Mouse (Mus musculus) urinary bladder, postnatal 10 days (tissue): ENCODE results near the gene Rnf216.

Experiments used
- DNase-seq: peaks from one replicate; pipeline ENCODE4 v3.0.0; 2022; ENCODE audit warnings: low spot score

Gene Rnf216

DNA sequence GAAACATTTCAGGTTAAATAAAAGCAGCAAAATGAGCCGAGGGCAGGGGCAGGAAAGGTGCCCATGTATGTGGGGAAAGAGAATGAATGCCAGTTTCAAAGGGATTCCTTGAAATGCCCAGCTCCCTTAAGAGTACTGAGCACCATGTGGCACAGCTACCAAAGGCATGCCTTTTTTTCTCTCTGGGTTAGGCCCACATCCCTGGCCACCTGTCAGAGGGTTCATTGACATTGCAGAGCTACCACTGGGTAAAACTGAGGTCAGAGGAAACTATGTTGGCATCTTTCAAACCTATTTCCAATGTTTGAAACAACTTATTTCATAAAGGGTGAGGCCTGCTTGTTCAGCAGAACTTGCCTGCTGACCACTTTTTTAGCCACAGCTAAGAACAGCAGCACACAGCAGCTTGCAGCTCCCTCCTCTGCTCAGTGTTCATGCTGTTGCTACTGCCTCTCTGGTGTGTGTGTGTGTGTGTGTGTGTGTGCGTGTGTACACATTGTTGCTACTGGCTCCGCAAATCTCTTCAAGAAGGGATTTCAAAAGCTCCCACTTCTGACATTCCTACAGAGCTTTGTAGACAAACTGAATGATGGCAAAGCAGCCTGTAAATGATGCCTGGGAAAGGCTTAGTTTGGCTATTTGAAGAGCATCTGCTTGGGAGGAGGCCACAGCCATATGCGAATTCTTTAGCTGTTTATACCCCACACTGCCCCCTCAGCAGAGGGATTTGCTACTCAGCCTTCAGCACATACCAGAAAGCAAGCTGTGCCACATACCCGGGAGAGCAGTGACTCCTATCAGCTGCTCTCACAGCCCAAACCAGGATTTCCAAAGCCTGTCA is 59.4 kb downstream of the Rnf216 start:
- DNase-seq = no peak

DNA sequence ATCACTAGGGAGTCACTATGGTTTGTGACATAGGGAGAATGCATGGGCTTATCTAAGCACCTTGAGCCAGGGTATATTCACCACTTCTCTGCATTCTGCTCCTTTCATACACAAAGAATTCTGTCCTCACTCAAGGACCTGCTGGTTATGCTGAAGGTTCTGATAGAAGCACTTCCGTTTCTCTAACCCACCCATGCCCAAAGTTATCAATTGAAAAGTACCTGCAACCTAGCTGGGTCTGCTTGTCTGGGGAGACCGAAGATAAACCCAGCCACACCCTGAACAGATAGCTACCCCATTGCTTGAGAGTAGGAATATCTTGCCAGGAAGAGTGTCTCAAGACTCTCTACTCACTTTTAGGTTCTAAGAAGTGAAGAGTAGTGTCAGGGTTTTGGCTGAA is 60.1 kb downstream of the Rnf216 start:
- DNase-seq = no peak

DNA sequence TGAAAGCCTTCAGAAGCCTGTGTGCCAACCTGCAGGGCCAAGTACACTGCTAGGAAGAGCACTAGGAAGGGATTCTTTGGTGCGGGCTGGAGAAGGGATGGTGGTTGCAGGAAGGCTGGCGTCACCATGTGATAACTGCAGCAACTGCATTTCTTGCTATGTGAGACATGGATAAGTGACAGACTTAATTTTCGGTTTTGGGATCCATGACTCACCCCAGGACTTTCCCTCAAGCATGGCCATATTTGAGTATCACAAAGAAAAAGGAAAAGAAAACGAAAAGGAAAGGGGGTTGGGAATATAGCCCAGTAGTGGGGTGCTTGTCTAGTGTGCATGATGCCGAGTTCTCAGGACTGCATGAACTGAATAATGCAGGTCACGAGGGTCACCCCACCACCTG is 60.9 kb downstream of the Rnf216 start:
- no peak for DNase-seq

DNA sequence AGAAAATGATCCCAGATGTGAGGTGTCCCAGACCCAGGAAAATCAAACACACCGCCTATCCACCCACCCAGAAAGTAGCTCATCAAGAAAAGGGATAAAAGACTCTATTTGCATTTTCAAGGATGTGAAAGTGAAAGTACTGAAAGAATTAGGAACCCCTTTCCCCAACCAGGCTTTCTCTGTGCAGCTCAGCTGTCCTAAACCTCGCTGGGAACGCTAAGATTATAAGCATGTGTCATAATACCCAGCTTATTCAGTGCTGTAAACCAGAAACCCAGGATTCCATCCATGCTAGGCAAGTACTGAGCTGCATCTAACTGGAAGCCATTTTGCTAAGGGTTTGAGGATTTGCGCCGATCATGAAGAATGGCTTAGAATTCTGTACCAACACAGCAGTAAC is 62.5 kb downstream of the Rnf216 start:
- no peak for DNase-seq

DNA sequence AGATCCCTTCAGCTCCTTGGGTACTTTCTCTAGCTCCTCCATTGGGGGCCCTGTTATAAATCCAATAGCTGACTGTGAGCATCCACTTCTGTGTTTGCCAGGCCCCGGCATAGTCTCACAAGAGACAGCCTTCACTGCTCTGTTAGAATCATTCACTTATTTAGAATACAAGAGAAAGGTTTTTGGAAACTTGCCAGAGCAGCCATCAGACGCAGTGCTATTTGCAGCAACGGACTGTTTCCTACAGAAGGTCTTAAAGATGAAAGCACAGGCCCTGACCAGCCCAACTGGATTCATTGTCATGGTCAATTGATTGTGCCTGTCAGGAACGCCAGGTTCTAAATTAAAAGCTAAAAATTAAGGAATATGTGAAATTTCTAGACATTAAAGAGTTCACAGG is 63.0 kb downstream of the Rnf216 start:
- no peak for DNase-seq

DNA sequence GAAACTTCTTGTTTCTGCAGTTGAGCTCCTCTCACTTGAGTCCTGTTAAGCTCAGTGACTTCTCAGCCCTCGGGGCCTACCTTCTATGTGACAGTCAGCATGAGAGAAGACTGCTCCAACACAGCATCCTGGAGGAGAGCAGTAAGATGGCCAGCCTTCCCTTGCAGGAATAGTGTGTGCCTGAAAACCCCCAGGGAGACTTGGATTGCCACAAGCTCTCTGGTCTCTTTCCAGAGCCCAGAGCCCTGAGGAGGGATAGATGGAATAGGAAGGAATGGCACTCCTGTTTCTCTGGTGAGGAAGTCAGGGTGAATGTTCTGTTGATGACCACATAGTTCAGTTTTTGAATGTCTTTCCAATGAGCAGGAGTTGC is 63.8 kb downstream of the Rnf216 start:
- no peak for DNase-seq

DNA sequence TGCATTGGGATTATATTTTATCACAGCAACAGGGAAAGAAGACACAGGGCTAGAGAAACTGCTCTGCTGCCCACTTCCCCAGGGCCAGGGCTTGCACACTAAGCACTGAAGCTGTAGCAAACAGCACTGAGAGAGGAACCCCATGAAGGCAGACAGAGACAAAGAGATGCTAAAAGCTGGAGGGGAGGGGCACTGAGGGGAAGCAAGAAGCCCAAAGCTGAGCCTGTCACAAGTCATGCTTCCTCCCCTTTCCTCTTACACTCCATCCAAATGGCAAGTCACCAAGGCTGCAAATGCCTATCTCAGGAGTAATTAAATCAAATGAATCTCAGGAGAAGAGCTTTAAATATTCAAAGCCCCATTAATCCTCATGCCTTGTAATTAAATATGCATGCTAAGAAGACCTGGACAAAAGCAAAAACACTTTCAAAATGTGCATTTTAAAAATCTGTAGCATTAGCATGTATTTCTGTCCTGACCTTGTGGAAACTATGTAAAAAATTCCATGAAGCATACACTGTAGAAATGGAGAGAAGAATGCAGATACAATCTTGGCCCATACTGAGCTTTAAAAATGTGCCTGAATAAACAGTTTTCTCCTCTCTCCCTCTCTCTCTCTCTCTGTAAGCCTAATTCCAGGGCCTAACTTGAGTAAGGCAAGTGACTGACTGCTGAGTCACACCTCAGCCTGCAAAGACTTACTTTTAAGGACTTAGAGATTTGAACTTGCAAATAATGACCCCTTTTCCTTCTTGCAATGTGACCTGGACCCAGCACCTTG is 64.4 kb downstream of the Rnf216 start:
- DNase-seq = no peak

DNA sequence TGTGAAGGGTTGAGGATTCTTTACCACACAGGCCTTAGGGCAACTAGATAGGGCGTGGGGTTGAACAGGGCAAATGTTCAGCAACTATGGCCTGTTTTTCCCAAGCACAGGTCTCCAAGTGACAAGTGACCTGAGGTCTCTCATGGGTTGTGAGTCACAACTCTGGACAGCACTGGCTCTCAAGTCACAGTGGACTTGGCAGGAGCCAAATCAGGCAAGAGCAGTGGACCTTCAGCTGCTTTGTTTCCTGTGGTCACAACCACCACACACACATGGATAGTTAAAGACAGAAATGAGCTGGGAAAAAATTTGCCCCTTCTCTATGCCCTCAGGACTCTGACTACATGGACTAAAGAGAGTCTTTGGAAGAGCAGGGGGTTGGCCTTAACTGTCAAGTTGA is 65.2 kb downstream of the Rnf216 start:
- no peak for DNase-seq

DNA sequence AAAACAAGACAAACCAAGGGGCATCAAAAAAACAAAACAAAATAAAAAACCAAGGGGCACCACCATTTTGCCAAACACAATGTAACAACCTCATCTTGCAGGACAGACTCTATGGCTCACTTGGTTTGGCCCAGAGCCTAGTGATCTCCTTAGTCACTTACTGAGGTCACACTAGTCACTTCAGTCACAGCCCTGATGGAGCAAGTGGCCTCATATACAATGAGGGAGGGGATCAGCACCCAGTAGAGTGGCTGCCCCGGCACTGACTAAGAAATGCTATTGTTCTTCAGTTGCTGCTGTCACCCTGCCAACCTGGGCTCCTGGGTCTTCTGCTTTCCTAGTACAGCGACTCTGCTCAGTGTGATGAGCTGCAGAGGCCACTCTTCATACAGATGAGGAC is 68.9 kb downstream of the Rnf216 start:
- DNase-seq = no peak

DNA sequence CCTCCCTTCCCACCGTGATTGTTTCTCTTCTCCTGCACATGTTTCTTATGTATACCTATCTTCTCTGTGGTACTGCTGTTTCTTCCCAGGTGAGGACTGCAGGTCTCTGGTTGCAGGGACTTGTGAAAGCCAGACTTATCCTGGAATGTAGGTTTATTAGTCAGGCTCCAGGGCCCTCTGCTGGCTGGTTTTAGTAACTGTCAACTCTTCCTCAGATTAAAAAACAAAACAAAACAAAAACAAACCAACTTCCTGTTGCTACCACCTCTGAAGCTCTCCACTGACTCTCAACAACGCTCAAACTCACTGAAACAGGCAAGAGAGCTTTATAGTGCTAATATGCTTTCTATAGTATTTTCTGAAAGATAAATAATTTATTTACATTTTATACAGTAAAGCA is 69.5 kb downstream of the Rnf216 start:
- no peak for DNase-seq

DNA sequence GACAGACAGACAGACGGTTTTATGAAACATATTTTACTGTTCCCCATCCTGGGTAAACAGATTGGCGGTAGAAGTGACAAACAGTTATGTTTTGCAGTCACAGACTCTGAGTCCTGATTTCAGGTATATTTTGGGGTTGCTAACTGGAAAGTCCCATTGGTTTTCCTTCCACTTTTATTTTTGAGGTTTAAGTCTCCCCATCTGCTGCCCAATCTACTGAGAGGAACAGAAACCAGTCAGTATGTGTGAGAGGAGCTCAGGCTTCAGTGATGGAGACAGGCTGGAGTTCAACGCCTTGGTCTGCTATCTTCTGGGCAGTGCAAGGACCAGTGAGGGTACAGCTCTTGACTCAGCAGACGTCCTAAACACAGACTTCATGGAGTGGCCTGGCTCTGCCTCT is 74.0 kb downstream of the Rnf216 start:
- no peak for DNase-seq

DNA sequence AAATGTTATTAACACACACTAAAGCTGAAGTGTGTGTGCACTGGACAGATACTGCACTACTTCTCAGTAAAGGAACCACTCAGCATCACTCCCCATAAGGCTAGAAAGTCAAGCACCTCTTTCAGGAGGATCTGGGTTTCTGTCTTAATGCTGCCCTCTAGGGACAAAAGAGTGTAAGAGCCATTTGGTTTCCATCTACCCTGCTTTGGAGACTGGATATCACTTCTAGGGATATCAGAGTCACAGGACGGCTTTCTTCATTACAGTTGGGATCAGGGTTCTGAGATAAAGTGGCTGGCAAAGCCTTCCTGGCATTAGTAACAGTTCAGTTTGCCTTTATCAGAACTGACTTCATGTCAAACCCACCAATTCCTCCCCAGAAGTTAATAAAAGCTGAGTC is 75.6 kb downstream of the Rnf216 start:
- no peak for DNase-seq

DNA sequence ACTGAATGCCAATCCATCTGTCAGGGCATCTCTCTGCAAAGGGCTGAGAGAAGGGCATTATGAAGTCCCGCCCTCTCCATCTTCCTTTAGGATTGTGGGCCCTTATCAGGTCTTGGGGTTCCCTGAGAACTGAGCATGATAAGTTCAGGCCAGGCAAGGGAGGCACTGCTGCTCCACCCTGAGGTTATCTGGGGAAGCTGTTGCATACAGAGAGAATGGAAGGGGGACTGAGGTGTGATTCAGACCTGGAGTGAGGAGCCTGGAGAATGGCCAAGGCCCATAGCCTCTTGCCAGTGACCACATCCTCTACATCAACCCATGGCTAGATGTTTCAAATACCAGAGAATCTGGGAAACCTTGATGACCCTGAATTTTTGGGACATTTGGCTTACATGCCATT is 76.7 kb downstream of the Rnf216 start:
- DNase-seq = no peak

DNA sequence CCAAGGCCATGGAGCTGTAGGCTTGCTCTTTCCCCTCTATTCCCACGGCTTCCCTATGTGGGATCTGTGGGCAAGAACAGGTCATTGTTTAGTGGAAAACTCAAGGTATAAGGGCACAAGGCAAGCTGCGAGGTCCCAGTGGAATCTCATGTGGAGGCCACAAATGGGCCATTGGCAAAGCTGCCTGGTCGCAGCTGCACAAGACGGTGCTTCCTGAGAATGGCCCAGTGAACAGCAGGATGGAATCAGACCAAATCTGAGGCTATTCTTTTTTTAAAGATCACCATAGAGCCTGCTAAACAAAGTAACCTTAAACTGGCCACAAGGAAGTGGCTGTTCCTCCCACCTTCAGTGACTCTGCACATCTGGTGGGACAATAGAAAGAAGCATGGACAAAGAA is 77.5 kb downstream of the Rnf216 start:
- DNase-seq = no peak

DNA sequence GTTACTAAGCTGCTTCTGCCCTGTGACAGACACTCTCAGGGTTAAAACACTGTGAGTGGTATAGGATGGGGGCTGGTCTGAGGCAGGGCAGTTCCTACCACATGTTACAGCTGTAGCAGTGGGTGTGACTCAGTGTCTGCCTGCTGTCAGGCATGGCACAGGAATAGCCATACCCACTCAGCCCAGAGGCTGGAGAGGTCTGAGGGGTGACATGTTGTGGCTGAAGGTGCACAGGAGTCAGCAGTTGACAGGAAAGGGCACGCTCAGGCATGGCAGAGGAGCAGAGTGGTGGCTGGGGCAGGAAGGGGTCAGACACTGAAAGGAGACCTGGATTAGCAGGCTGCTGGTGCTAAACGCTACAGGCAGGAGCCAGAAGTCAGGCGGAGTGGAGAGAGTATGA is 78.7 kb downstream of the Rnf216 start:
- no peak for DNase-seq

DNA sequence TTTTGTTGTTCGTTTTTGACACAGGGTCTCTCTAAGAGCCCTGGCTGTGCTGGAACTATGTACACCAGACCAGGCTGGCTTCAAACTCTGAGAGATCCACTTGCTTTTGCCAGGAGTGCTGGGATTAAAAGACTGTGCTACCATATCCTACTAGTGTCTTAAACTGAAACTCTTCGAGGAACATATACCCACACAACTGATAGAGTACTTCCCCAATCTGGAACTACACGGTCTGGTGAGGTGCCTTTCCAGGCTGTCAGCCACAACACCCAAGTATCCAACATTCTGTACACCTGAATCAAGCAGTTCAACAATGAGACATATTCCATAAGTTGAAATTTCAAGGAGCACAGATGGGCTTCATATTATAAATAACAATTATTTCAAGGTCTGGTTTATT is 79.5 kb downstream of the Rnf216 start:
- no peak for DNase-seq

DNA sequence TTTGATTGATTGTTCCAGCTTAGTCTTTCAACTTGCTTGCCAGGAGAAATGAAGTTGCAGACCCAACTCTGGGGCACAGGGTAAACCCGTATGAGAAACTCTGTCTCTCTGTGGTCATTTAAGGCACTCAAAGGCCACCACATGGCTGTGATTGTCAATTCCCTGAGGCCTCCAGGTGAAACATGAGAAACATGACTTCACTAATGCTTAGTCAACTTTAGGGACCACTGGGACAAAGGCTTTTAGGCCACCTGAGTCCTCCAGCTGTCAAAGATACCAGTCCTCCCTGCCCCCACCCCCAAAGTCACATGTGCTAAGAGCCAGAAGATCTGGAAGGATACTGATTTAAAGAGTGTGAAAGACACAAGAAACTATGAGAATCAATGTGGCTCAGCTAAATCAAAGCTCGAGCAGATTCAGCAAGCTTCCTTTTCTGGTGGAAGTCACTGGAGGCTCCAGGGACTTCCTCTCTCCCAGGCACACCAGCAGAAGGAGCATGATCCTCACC is 80.1 kb downstream of the Rnf216 start:
- no peak for DNase-seq

DNA sequence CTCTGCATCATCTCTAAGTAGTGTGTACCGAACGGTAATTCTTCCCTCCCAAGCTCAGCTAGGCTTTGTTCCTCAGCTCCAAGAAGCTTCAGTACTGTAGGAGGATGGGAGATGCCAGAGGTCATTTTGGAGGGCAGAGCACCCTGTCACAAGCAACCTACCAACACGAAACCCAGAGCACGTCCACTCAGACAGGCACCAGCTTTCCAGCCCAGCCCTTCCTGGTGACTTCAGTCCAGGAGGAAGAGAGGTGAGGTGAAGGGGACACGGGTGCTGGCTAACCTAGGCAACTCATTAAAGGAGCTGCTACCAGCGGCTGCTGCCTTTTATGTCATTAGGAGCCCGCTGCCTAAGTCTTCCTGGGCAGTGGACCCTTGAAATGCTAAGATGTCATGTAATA is 81.1 kb downstream of the Rnf216 start:
- no peak for DNase-seq

DNA sequence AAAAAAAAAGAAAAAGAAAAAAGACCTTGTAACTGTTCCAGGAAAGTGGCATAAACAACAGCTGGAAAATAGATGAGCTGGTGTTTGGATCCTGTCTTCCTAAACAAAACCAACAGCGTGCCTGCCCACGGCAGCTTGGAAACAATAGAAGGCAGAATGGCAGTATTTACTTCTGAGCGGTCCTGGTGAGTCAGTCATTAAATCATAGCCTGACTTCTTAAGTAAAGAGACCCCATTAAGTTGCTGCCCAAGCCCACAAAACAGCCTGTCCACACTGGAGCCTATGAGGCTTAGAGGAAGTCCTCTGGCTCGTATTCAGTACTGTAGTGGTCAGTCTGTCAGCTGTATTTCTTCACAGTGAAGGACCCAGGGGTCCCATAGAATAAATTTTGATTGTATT is 81.6 kb downstream of the Rnf216 start:
- DNase-seq = no peak

DNA sequence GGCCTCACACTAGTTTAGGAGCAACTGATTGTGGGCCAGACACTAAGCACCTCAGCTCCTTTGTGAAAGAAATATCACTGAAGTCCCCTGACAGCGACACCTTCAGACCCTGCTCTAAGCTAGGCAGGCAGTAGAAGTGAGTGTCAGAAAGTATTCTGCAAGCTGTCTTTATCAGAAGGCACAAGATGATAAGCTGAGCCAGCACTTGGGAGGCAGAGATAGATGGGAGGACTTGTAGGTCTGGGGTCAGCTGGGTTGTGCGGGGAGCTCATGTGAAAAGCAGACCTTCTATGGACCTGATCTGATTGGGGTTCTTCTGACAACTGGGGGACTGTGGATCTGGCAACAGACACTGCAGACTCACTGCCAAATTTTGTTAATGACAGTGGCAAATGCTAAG is 88.9 kb downstream of the Rnf216 start:
- DNase-seq = no peak

DNA sequence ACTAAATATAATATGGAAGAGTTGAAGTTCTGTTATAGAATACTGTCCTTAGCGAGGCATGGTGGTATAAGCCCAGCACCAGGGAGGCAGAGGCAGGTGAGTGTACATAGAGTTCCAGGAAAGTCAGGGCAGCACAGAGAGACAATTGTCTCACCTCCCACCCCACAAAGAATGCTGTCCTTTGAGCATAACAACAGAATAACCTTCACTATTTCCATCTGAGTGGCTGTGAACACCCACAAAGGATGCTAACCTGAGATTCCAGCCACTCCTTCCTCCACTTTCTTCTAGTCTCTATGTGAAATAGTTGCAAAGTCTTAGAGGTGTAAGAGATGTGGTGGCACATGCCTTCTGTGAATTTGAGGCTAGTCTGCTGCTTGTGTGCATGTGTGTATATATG is 89.8 kb downstream of the Rnf216 start:
- no peak for DNase-seq

DNA sequence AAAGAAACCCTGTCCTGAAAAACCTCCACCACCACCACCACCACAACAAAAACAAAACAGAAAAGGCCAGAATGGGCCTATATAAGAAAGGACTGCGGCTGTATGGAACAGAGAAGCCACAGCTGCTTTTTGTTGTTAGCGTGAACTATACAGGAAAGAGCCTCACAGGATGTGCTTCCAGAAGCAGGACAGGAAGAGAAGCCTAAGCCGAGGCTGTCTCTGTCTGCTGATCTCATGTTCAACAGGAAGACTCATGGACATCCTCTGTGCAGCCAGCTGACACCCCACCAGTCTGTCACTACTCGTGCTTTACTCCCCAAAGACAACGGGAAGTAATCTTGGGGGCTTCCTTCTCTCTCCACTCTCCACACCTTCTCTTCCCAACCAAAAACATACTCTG is 95.4 kb downstream of the Rnf216 start:
- no peak for DNase-seq

DNA sequence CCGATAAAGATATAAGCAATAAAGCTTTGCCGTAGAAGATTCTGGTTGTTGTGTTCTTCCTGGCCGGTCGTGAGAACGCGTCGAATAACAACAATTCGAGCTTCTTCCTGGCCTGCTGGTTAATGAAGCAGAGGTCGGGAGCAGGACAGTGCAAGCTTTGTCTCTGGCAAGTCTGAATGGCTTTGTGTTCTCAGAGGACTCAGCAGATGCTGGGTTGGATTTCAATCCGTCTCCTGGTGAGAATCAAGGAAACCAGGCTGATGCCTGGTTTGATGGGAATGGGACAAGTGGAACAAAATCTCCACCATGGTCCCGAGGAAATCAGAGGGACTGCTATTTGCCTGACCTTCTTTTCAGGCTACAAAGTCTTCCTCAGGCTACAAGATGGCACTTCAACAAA is 103.4 kb downstream of the Rnf216 start:
- DNase-seq = no peak
